Mouse (Mus musculus): ENCODE results near the gene Aqp9.

Aqp9 gene

GRCm38 (mm10) chr9:71166871-71167465, 1.5 kb downstream of the Aqp9 start:
- DNase-seq: peak; percentile 42

DNA sequence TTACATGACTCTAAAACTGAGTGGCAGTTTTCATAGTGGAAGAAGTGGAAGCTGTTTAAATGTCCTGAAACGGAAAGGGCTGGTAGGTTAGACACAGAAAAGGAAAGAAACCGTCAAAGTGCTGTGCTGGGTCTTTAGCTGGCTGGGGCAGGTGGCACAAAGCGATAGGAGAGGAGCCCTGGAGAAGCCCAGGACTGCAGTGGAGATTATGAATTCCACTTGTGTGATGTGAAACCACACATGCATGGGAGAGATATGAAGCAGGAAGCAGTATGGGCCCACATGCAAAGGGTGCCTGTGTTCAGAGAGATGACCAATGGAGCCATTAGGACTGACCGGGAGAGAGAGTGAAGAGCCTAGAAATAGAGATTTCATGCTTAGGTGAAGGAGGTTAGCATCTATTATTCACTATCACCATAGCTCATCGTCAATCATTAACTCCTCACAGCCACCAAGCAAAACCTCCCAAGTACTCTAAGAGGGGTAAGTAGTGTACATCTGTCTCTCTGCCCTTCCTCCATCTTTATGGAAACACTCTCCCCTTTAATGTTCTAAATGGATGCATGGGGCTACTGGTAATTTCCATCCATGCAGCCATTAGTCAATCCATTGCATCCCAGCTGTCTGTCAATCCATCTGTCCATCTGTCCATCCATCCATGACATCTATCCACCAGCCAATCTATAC, 2.3 kb downstream of the Aqp9 start:
- DNase-seq: no peak

DNA sequence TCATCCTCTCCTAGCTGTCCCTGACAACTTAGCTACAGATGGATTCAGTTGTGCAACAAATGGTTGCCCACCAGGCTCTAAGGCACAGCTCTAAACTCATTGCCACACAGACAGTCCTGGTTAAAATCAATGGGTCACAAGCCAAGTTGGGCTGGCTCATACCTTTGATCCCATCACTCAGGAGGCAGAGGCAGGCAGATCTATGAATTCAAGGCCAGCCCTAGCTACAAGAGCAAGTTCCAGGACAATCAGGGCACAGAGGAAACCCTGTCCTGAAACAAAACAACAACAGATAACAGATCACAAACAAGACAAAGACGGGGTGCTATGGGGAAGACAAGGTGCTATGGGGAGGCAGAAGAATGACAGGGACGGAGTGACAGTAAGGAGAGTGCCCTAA, 3.0 kb downstream of the Aqp9 start:
- DNase-seq: no peak

GRCm38 (mm10) chr9:71165061-71165460, 3.4 kb downstream of the Aqp9 start:
- DNase-seq: no peak

- DNase-seq: no peak
These were observed 4.1 kb downstream of the Aqp9 start for GRCm38 (mm10) chr9:71164353-71164752.

GRCm38 (mm10) chr9:71162858-71163740, 5.4 kb downstream of the Aqp9 start:
- no peak for DNase-seq

DNA sequence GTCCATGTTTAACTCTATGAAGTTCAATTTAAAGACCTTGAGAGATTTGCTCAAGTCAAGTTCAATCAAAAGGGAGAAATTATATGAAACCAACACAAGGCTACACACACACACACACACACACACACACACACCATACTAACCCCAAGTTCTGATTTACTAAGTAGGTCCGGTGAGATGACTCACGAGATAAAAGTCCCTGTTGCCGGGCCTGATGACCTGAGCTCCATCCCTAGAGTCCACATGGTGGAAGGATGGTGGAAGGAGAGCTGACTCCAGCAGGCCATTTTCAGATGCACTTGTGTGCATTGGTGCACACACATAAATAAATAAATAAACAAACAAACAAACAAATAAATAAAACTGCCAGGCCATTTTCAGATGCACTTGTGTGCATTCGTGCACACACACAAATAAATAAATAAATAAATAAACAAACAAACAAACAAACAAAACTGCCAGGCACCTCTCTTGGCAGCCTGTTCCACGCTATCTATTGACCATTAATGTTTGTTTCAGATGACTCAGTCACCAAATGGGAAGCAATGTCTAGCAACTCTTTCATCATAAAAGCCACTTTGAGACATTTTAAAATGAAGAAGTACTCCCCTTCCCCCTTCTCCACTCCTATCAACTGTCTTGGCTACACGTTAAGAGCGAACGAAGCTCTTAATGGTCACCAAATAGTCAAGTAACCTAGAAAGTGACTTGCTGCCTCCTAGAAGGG, 6.2 kb downstream of the Aqp9 start:
- no peak for DNase-seq

- no peak for DNase-seq
These were observed 7.4 kb downstream of the Aqp9 start for GRCm38 (mm10) chr9:71160849-71161711.

- DNase-seq: no peak
These were observed 8.8 kb downstream of the Aqp9 start for GRCm38 (mm10) chr9:71159686-71160085.

DNA sequence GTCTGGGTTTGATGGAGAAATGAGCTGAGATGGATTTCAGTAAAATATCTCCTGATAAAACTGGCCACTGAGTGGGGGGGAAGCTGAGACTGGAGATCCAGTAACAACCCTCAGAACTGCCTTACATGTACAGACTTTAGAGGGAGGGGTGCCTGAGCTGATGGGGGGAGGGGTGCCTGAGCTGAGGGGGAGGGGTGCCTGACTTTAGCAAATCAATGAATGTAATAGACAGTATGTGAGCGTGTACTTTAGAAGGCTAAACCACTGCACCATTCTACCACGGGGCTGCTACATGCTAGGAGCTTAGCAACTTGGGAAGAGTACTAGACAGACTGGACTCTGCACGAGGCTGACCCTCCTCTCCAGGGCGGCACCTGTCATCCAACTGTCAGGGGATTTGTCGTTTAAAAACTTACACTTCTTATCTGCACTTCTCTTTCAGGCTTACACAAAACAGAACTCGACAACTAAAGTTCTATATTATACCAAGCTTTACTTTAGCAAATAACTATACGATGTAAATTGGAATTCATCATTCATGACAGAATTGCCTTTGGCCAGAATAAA, 9.3 kb downstream of the Aqp9 start:
- no peak for DNase-seq

DNA sequence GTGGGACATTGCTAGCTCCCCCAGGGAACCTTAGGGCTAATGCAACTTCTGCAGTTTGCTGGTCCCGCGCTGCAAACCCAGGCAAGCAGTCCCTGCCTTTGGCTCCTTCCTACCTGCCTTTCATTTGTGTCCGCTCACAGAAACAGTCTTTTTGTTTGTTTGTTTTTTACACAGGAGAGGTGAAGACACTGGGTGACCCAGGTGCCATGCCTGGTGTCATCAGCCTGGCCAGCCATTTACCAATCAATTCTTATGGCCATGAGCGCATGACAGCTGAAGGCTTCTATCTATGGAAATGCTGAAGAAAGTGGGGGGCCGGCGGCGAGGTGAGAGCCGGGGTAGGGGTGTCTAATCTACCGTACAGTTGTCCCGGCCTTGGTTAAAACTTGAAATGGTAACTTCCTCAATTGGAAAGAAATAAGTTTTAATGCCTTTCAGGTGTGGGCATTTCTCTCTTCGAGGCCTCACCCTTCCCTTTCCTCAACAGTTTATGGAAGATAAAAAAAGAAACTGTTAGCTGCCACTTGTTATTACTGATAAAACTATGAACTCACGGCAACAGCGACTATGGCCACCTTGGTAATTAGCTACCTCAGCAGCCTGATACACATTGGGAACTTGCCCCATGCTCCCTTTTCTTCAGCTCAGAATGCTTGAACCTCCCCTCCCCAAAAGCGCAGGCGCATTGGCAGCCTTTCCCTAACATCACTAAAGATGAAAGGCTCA, 10.4 kb downstream of the Aqp9 start:
- DNase-seq: no peak

GRCm38 (mm10) chr9:71156447-71157035, 11.9 kb downstream of the Aqp9 start:
- no peak for DNase-seq

DNA sequence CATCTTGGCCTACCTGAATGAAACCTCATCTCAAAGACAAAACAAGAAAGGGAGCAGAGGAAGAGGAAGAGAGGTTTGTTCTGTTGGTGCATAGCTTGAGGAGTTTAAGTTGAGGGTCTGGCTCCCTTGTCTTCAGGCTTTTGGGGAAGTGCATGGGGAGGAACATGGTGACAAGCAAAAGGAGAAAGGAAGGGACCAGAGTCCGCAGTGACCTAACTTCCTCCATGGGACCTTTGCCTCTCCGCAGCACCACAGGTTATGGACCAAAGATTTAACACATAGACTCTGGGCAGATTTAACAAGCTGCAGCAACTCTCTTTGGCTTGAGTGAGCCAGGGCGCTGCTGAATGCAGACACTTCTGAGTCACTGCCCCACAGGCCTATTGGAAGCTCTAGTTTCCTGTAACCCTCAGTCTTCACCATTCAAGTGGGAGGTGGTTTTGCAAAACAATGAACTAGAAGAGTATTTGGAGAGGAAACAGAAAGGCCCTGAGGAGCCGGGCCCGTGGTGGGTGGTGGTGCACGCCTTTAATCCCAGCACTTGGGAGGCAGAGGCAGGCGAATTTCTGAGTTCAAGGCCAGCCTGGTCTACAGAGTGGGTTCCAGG, 13.0 kb downstream of the Aqp9 start:
- no peak for DNase-seq

- DNase-seq: no peak
These were observed 17.1 kb downstream of the Aqp9 start for GRCm38 (mm10) chr9:71151386-71151785.

DNA sequence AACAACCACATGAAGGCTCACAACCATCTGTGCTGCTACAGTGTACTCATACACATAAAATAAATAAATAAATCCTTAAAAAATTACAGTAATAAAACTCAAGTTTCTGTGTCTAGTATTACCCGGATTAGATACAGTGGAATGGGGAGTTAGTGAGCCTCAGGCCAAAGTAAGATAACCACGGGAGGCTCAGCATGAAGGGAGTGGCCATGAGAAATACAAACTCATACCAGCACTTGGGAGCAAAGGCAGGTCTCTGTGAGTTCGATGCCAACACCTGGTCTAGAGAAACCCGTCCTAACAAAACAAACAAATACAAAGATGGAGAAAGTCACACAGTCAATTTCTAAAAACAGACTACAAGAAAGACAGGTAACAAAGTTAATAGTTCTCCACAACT, 18.3 kb downstream of the Aqp9 start:
- DNase-seq: no peak

- no peak for DNase-seq
These were observed 19.6 kb downstream of the Aqp9 start for GRCm38 (mm10) chr9:71148890-71149289.

GRCm38 (mm10) chr9:71146210-71146609, 22.3 kb downstream of the Aqp9 start:
- DNase-seq: no peak

GRCm38 (mm10) chr9:71140205-71140604, 28.3 kb downstream of the Aqp9 start:
- DNase-seq: no peak

DNA sequence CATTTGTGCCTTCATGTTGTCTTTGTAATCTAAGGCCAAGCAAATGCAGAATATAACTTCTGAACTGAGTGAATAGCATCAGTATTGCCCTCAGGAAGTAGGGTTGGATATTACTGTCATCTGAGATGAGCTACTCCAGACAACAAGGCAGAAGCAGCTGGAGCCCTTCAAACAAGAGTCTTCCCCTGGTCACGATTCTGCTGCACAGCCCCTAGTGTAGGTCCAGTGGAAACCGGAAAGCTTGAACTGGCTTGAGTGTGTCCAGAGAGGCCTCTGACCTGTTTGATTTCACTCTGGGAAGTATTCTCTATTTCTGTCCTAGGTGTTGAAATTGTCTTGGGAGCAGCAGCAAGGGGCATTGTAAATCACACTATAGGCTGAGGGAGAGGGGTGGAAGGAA, 29.5 kb downstream of the Aqp9 start:
- no peak for DNase-seq

DNA sequence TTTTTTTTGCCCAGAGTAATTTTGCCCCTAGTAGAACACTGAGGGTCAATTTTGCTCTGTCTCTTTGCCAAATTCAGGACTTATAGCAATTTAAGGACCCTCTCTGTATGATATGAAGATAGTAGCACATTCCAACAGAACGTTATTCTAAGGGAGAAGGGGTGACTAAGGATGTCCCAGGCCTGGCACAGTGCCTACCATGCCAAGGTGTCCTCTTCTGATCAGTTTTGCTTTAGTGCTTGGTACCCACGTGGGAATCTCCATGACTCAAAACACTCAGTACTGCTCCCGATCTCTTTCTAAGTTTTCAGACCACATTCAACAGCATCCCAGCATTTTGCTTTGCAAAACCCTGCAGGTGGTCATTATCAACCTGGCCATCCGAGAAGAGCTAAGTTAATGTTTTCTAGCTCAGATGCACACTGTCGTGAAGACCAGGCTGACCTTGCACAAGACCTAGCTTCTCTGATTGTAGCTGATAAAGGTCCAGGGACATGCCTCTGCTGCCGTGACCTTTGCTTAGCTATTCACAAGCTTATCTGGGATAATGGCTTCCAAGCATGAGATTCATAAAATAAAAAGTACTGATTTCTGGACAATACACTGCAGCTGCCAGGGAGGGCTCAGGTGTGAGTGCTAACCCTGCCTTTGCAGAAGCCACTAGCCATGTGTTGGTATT, 31.1 kb downstream of the Aqp9 start:
- no peak for DNase-seq
